Mouse (Mus musculus) cortical plate, adult 2 months (tissue): Measurements from ENCODE around the gene Slc6a16.

Experiments used
- CTCF ChIP-seq: fragments of 200-500 bp; IDR thresholded peaks from 2 replicates; pipeline ENCODE4 v1.5.1; 2011; ENCODE audit warnings: mild to moderate bottlenecking, control low read depth, low read length; ENCODE audit not compliant: insufficient read depth; ENCODE audit errors: extremely low read depth
- POLR2A ChIP-seq: fragments of 200-500 bp; IDR thresholded peaks from 2 replicates; pipeline ENCODE4 v1.6.1; 2011; ENCODE audit warnings: mild to moderate bottlenecking, low read length, control low read depth; ENCODE audit not compliant: insufficient read depth; ENCODE audit errors: extremely low read depth

DNA sequence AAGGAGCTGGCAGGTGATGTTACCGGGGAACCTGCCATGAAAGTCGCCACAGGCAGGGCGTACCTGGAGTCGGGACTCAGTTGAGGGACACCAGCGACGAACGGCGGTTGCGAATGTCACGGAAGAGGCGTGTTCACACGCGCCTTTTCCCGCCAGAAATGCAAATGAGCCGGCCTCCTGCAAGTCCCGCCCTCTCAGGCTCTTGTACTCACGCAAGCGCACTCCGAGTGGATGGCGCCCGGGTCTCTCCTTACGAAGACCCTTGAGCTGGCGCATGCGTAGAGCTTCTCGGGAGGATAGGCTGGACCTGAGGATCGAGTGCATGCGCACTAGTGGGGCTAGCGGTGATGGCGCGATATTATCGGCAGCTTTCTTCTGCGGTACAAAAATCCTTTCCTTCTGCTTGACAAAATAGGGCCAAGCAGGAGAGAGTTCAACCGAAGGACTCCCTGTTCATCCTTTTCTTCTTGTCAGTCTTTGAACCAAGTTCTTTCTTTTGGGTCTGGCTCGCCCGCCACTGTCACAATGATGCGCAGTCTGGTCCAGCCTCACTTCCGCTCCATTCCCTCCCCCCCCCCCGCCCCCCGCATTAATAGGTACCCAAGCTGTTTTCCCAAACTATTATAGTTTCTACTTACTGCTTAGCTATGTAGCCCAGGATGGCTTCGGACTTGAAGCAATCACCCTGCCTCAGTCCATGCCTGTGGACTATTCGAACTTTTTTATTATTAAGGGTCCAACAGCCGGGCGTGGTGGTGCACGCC is 36.3 kb upstream of the Slc6a16 start, which contains the start of gene Ccdc155:
- TF ChIP-seq CTCF, result no peak
- peak; percentile 92 for TF ChIP-seq POLR2A
